Mouse (Mus musculus) heart, embryonic 11.5 days (tissue): ENCODE data around the gene Dcp1b. TPM values are rescaled to one million over a fixed set of nuclear protein-coding genes. Genes with fewer than 3 reads are reported as not detected.

Experiments
- ATAC-seq: fragments of 200-750 bp; cut with Nextera tagmentation; replicated peaks from 2 replicates; pipeline ENCODE4 v1.8.0; 2017; ENCODE audit warnings: moderate library complexity; ENCODE audit not compliant: insufficient number of reproducible peaks, low FRiP score, low TSS enrichment
- H3K27ac ChIP-seq: fragments of 300-500 bp; sonication (generic); 2 replicates; pipeline ENCODE4 v1.5.1; 2014; ENCODE audit warnings: mild to moderate bottlenecking, low read depth, low read length
- H3K27me3 ChIP-seq: fragments of 300-500 bp; sonication (generic); 2 replicates; pipeline ENCODE4 v1.6.1; 2014; ENCODE audit warnings: mild to moderate bottlenecking, low read length, mixed read lengths; ENCODE audit not compliant: control insufficient read depth, insufficient read depth
- H3K36me3 ChIP-seq: fragments of 300-500 bp; sonication (generic); 2 replicates; pipeline ENCODE4 v1.6.1; 2014; ENCODE audit warnings: mild to moderate bottlenecking, low read length, moderate library complexity, mixed read lengths; ENCODE audit not compliant: control insufficient read depth, insufficient read depth
- H3K4me1 ChIP-seq: fragments of 300-500 bp; sonication (generic); 2 replicates; pipeline ENCODE4 v1.6.1; 2014; ENCODE audit warnings: low read length; ENCODE audit not compliant: control insufficient read depth, insufficient read depth
- H3K4me2 ChIP-seq: fragments of 300-500 bp; sonication (generic); 2 replicates; pipeline ENCODE4 v1.6.1; 2014; ENCODE audit warnings: mild to moderate bottlenecking, moderate library complexity
- H3K4me3 ChIP-seq: fragments of 300-500 bp; sonication (generic); 2 replicates; pipeline ENCODE4 v1.5.1; 2014; ENCODE audit warnings: low read depth, low read length
- H3K9ac ChIP-seq: fragments of 300-500 bp; sonication (generic); 2 replicates; pipeline ENCODE4 v1.6.1; 2014; ENCODE audit warnings: mild to moderate bottlenecking, low read depth, low read length, moderate library complexity
- H3K9me3 ChIP-seq: fragments of 300-500 bp; sonication (generic); replicated peaks from 2 replicates; pipeline ENCODE4 v1.6.1; 2016; ENCODE audit warnings: low read length; ENCODE audit not compliant: control insufficient read depth
- WGBS: fragments of 180-500 bp; shearing (Covaris S2); extraction: QIAGEN DNeasy Blood & Tissue Kit; methylation state at CpG from one replicate; pipeline ENCODE4 v1.1.7; 2014; ENCODE audit not compliant: insufficient replicate concordance; 5-methylcytosine and 5-hydroxymethylcytosine counted together
- polyA plus RNA-seq: library from polyadenylated mRNA; unstranded; fragments of >200 nt; fragmentation: Nextera tagmentation; extraction: Ambion mirVana; gene quantifications from 2 replicates; pipeline ENCODE4 v1.2.1, GENCODE M21; 2014

Gene Dcp1b
- polyA plus RNA-seq, 1 experiment from 2014 or later = 6.6 TPM

DNA sequence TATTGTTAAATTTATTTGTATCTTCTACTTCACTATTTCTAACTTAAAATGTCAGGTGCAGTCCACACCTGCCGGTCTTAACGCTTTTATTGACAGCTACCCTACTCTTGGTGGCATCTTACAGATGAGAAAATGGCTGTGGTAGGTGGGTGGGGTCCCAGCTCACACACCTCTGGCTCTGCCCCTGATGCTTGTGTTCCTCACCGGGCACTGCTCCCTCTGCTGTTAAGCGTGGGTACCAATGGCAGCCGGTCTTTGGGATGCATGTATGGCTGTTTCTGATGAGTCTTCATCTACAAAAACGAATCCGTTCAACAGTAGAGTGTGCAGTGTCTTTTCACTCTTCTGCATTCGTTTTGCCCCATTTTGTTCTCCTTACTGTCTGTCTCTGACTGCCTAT, 11.6 kb downstream of the Dcp1b start:
- Histone ChIP-seq H3K27me3 (no peaks in the 10 kb centered on the region), H3K27ac (no peak overlapping the region), H3K4me1 (peaks cover 39% of the 10 kb centered on the region), H3K36me3 (0 out of 2 replicates have a peak, but pooled peaks cover 3% of the 10 kb centered on the region), H3K4me3 (no peak overlapping the region), H3K4me2 (no peak overlapping the region), H3K9ac (no peak overlapping the region), H3K9me3 (no peaks in the 10 kb centered on the region)
- ATAC-seq = no peak
- 61% methylated on average over 8 of the region's 8 CpGs for WGBS

DNA sequence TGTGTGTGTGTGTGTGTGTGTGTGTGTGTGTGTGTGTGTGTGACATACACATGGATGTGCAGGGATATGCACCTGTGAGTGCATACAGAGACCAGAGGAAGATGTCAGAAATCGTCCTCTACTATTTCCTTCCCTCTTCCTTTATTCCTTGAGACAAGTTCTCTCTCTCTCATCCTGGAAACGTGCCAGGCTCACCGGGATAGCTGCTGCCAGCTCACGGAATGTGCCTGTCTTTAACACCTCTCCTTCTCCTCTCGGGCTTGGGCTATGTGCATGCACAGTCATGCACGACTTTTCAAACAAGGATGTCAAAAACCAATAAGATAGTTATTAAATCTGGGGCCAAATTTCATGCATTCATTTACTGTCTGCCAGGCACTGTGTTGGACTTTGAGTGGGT, 12.6 kb downstream of the Dcp1b start:
- peaks cover 43% of the 10 kb centered on the region for H3K4me1 ChIP-seq
- no peak overlapping the region for H3K9ac ChIP-seq
- no peak overlapping the region for H3K27ac ChIP-seq
- no peaks in the 10 kb centered on the region for H3K27me3 ChIP-seq
- 49% methylated on average over 6 of the region's 6 CpGs for WGBS
- no peak overlapping the region for H3K4me3 ChIP-seq
- H3K36me3 ChIP-seq = 0 out of 2 replicates have a peak, but pooled peaks cover 3% of the 10 kb centered on the region
- H3K9me3 ChIP-seq = no peaks in the 10 kb centered on the region
- no peak overlapping the region for H3K4me2 ChIP-seq
- no peak for ATAC-seq

DNA sequence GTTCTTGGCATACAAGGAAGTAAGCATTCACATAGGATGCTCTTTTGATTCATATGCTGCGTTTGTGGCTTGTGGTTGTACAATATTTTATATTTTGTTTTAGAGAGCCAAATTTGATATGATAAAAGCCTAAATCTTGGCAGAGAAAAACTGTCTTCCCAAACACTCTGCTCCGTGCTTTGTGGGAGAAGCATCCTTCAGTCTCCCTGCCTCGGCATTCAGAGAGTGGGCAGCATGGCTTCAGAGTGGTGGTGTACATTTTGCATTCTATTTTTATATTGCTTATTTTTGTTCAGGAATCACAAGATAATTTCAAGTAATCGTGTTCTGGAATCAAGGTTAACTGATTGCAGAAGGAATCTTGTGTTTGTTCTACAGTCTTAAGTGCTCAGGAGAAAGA, 16.4 kb downstream of the Dcp1b start:
- Histone ChIP-seq H3K4me2 (peak overlapping the region; percentile 69), H3K9ac (no peak overlapping the region), H3K4me3 (no peak overlapping the region), H3K27me3 (no peaks in the 10 kb centered on the region), H3K27ac (no peak overlapping the region), H3K9me3 (no peaks in the 10 kb centered on the region), H3K4me1 (peaks cover 36% of the 10 kb centered on the region), H3K36me3 (0 out of 2 replicates have a peak, but pooled peaks cover 3% of the 10 kb centered on the region)
- WGBS = 75% methylated on average over 4 of the region's 4 CpGs
- no peak for ATAC-seq

DNA sequence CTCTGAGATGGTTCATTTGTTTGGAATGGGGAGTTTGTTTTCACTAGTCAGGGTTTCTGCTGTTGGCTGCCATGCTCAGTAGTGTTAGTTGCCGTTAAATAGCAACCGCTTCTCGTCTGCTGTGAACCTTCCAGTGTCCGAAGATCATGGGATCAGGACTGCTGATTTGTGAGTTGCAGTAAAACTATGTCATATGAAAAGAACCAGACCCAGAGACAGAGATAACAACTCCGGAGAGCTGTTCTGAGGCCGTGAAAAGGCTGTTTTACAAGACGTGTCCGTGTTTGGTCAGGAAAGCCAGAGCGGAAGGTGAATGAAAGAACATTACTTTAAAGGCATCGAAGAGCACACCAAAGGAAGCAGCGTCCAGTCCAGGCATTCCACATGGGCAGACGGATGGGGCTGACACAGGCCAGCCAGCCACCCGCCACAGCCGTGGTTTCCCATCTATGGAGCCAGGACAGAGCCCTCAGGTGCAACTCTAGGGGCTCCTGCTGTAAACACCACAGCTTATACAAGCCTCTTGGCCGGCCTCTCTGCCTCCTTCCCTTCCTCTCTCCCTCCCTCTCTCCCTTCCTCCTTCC, 18.6 kb downstream of the Dcp1b start:
- Histone ChIP-seq H3K27me3 (no peaks in the 10 kb centered on the region), H3K36me3 (0 out of 2 replicates have a peak, but pooled peaks cover 3% of the 10 kb centered on the region), H3K4me3 (peak overlapping the region; percentile 64), H3K9me3 (no peaks in the 10 kb centered on the region), H3K27ac (peak overlapping the region; percentile 97), H3K9ac (peak overlapping the region; percentile 86), H3K4me2 (peak overlapping the region; percentile 69), H3K4me1 (peaks cover 51% of the 10 kb centered on the region)
- 20% methylated on average over 15 of the region's 15 CpGs for WGBS
- no peak for ATAC-seq

DNA sequence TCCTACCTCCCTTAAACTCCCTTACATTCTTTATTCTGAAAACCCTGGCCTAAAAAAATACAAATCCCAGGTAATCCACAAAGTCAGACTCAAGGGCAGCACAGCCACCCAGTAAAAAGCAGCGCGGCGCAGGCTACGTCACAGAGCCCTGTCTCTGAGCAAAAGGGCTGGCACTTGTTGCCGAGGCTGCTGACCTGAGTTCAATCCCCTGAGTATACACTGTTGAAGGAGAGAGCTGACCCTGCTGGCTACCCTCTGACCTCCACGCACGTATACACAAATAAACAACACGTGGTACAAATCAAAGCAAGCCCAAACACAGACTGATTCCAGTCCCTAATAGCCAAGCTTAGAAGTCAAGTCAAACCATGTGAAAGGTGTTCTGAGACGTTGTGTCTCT, 19.1 kb downstream of the Dcp1b start:
- Histone ChIP-seq H3K9ac (peak overlapping the region; percentile 86), H3K4me2 (peak overlapping the region; percentile 69)

DNA sequence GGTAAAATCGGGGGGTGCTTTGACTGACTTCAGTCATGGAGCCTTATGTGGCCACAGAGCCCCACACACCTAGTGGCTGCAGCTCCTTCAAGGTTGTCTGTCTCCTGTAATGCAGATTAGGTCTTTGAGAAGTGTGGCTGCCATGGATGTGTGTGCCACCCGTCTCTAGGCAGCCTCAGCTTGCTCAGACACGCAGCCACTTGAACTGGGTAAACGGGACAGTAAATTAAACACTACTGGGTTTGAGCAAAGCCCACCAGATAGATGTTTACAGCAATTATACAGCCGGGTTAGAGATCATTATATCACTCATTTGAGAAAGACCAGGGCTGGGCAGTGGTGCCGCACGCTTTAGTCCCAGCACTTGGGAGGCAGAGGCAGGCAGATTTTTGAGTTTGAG, 19.5 kb downstream of the Dcp1b start:
- Histone ChIP-seq H3K4me1 (peaks cover 51% of the 10 kb centered on the region), H3K4me2 (peak overlapping the region; percentile 69), H3K4me3 (peak overlapping the region; percentile 64), H3K9ac (peak overlapping the region; percentile 86), H3K9me3 (no peaks in the 10 kb centered on the region), H3K27me3 (no peaks in the 10 kb centered on the region), H3K27ac (peak overlapping the region; percentile 97), H3K36me3 (0 out of 2 replicates have a peak, but pooled peaks cover 3% of the 10 kb centered on the region)
- 45% methylated on average over 7 of the region's 7 CpGs for WGBS
- no peak for ATAC-seq

More for the DNA sequence above, 19.1 kb downstream of the Dcp1b start:
- 46% methylated on average over 9 of the region's 9 CpGs for WGBS
- Histone ChIP-seq H3K4me1 (peaks cover 51% of the 10 kb centered on the region), H3K4me3 (peak overlapping the region; percentile 64), H3K36me3 (0 out of 2 replicates have a peak, but pooled peaks cover 3% of the 10 kb centered on the region), H3K27me3 (no peaks in the 10 kb centered on the region), H3K9me3 (no peaks in the 10 kb centered on the region), H3K27ac (peak overlapping the region; percentile 97)
- ATAC-seq = no peak

DNA sequence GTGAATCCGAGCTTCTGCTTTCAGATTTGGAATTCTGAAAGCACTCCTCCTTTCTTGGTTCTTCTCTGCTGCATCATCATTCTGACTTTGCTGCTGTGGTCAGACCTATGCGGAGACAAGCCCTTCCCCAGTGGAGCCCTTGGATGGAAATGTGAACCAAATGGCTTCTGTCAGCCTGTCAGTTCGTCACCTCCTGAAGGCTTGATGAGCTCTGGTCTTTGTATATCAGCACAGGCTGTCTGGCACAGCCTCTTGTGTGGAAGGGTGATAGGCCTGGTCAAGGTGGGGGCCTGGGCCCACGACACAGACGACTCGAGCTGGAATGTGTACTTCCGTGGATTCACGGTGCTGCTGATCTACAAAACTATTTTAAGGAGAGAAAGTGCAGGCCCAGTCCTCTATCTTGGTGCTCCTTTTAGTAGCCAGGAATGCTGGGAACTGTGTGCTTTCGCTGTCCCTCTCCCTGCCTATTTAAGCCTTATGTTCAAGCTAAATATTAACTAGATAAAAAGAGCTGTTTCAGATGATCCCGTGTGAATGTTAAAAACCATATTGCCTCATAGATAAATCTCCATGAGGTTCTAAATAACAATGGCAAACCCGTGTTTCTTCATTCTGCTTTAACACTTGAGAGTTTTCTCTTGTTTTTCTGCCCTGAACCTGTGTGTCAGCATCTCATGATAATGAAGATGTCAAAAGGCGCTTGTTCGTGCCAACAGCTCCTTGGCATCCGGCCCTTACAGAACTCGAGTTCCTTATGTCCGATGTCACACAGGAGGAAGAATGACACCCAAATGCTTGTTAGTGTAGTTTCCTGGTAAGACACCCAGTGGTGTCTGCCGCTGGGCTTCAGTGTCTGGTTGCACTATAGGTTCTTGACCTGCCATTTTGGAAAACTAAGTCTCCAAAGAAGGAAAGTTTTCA, 21.6 kb downstream of the Dcp1b start, which contains the start of gene Cacna1c:
Gene Cacna1c (minus strand): TSS at position 37 of the 924 bp plus-strand sequence.
- Histone ChIP-seq H3K4me1 (peaks cover 55% of the 10 kb centered on the region), H3K4me3 (peak within 1 kb of the TSS; percentile 64), H3K36me3 (no peaks in the 10 kb centered on the region), H3K4me2 (peak within 1 kb of the TSS; percentile 69), H3K9me3 (no peaks in the 10 kb centered on the region), H3K9ac (peak within 1 kb of the TSS; percentile 86), H3K27ac (peak within 1 kb of the TSS; percentile 97), H3K27me3 (no peaks in the 10 kb centered on the region)
- 21% methylated on average over 17 of the region's 17 CpGs for WGBS
- peak; percentile 89 for ATAC-seq

DNA sequence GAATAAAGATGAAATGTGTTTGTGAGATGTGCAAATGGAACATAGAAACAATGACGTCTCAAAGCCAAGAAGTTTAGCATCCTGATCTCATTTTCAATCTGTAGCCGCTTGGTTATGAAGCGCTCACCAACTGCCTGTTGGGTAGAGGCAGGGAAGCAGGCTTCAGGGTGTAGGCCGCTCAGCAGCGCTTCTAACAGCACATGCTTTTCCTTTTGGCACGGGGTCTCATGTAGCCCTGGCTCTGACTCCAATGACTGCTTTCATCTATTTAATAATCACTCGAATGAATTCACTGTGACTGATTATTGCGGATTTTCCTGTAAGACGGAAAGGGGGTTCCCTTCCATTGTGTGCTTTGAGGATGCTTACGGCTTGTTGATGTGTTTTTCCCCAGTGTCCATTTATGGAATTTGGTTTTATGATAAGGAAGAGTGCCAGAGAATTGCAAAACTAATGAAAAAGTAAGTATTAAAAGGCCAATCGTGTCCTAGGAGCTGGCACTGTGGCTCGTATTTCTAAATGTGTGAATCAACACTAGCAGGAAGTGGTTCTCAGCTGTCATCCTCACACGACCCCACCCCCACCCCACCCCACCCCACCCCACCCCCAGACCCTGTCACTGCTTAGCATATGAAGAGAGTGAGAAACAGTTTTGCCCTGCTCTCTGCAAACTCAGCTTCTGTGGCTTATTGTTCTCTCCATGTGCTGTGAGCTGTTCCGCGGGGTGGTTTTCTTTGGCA, 23.7 kb downstream of the Dcp1b start:
- no peak for ATAC-seq
- no peaks in the 10 kb centered on the region for H3K36me3 ChIP-seq
- H3K27me3 ChIP-seq = no peaks in the 10 kb centered on the region
- H3K9ac ChIP-seq = no peak overlapping the region
- WGBS = 51% methylated on average over 15 of the region's 15 CpGs
- H3K4me2 ChIP-seq = no peak overlapping the region
- 0 out of 2 replicates have a peak overlapping the region, but pooled peaks have one; percentile 6 for H3K27ac ChIP-seq
- H3K4me1 ChIP-seq = peaks cover 41% of the 10 kb centered on the region
- no peaks in the 10 kb centered on the region for H3K9me3 ChIP-seq
- no peak overlapping the region for H3K4me3 ChIP-seq
